8 mouse cellular contexts compared by ENCODE assay signal in the genomic region with DNA sequence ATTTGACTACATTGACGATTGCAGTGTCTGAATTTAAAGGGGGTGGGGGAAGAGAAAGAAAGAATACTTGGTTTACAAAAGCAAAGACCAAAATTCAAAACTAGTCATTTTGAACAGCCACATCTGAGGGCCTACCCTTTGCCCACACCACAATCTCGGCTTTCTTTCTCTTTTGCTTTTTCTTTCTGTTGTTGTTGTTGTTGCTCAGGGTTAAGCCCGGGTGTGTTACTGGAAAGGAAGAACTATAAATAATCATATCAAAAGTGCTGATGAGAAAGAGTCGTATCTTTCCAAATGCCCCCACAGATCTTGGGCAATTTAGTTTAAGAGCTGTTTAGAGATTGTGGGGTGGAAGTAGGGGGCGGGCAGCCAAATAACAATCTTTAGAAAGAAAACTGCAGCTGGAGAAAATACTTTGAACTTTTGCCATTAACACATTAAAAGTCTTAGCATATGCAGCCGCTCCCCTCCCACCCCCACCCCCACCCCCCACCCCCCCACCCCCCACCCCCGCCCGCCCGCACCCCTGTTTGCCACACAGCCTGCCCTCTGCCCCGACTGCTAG. TPM values are rescaled to one million over a fixed set of nuclear protein-coding genes. Genes with fewer than 3 reads are reported as not detected.
A peak's percentile ranks its signal among the peaks of the same experiment; 100 is the strongest.
DNase-seq lines count a peak whose midpoint lies in the region; ATAC-seq and TF ChIP-seq lines count a peak whose summit lies in the region.

No protein-coding gene starts in this region.

- H3K4me3 ChIP-seq in kidney, postnatal 0 days (replicated peaks; ENCODE audit: low read depth, low read length), result no peak overlapping the region
- H3K4me3 ChIP-seq in embryonic facial prominence, embryonic 13.5 days, result no peak overlapping the region; the same call in 1 of the 2 replicates
- H3K4me3 ChIP-seq in intestine, embryonic 16.5 days (ENCODE audit: low read length), result no peak overlapping the region
- peak overlapping the region; percentile 23 for H3K4me3 ChIP-seq in neural tube, embryonic 14.5 days (ENCODE audit: low read depth, low read length)

- no peaks in the 10 kb centered on the region for H3K9me3 ChIP-seq in kidney, postnatal 0 days (replicated peaks; ENCODE audit: low read length)
- no peaks in the 10 kb centered on the region for H3K9me3 ChIP-seq in embryonic facial prominence, embryonic 13.5 days
- H3K9me3 ChIP-seq in intestine, embryonic 16.5 days (ENCODE audit: control insufficient read depth, low read length), result no peaks in the 10 kb centered on the region
- H3K9me3 ChIP-seq in neural tube, embryonic 14.5 days (ENCODE audit: control insufficient read depth, low read length), result no peaks in the 10 kb centered on the region

- H3K27ac ChIP-seq in kidney, postnatal 0 days, result peak overlapping the region; percentile 100
- H3K27ac ChIP-seq in embryonic facial prominence, embryonic 13.5 days, result peak overlapping the region; percentile 100
- peak overlapping the region; percentile 11 for H3K27ac ChIP-seq in intestine, embryonic 16.5 days (ENCODE audit: low read length)
- peak overlapping the region; percentile 98 for H3K27ac ChIP-seq in neural tube, embryonic 14.5 days (ENCODE audit: low read depth, low read length)

- no peaks in the 10 kb centered on the region for H3K27me3 ChIP-seq in kidney, postnatal 0 days (ENCODE audit: insufficient read depth, low read length)
- no peaks in the 10 kb centered on the region for H3K27me3 ChIP-seq in embryonic facial prominence, embryonic 13.5 days
- no peaks in the 10 kb centered on the region for H3K27me3 ChIP-seq in intestine, embryonic 16.5 days (replicated peaks; ENCODE audit: control insufficient read depth, insufficient read depth, low read length)
- H3K27me3 ChIP-seq in neural tube, embryonic 14.5 days (ENCODE audit: control insufficient read depth, insufficient read depth, low read length), result no peaks in the 10 kb centered on the region

- no peak for ATAC-seq in kidney, postnatal 0 days (replicated peaks; ENCODE audit: low FRiP score, low read depth)
- no peak for ATAC-seq in embryonic facial prominence, embryonic 13.5 days (ENCODE audit: insufficient number of reproducible peaks, insufficient read depth, low FRiP score, low TSS enrichment, low read depth)
- ATAC-seq in intestine, embryonic 16.5 days, result no peak
- ATAC-seq in neural tube, embryonic 14.5 days (ENCODE audit: low read depth), result no peak

- no peak for TF ChIP-seq CTCF in kidney, postnatal 0 days (IDR thresholded peaks at IDR 0.05; ENCODE audit: low read depth)

- peak overlapping the region; percentile 37; the same call in 1 of the 2 replicates for H3K9ac ChIP-seq in kidney, postnatal 0 days (ENCODE audit: low read depth, low read length)
- peak overlapping the region; percentile 46; the same call in 1 of the 2 replicates for H3K9ac ChIP-seq in embryonic facial prominence, embryonic 13.5 days
- H3K9ac ChIP-seq in intestine, embryonic 16.5 days (ENCODE audit: low read depth, low read length), result no peak overlapping the region
- H3K9ac ChIP-seq in neural tube, embryonic 14.5 days (replicated peaks; ENCODE audit: low read depth, low read length), result peak overlapping the region; percentile 50

- peak; percentile 34 for DNase-seq in kidney, postnatal 0 days (ENCODE audit: low spot score)
- no peak for DNase-seq in kidney, postnatal 36 days
- no peak for DNase-seq in left cerebral cortex, postnatal 4 days
- no peak for DNase-seq in left cerebral cortex, adult 8-10 months (ENCODE audit: low spot score in 2 of 2)
- DNase-seq in right cerebral cortex, postnatal 36 days (ENCODE audit: low spot score in 2 of 2), result no peak

- peaks cover 90% of the 10 kb centered on the region for H3K4me1 ChIP-seq in kidney, postnatal 0 days (replicated peaks; ENCODE audit: insufficient read depth, low read length)
- H3K4me1 ChIP-seq in embryonic facial prominence, embryonic 13.5 days, result peaks cover 98% of the 10 kb centered on the region
- H3K4me1 ChIP-seq in intestine, embryonic 16.5 days (ENCODE audit: control insufficient read depth, insufficient read depth, low read length), result peaks cover 92% of the 10 kb centered on the region
- peaks cover 91% of the 10 kb centered on the region for H3K4me1 ChIP-seq in neural tube, embryonic 14.5 days (ENCODE audit: control insufficient read depth, insufficient read depth, low read length)

- 15% methylated on average over 10 of the region's 10 CpGs for WGBS in kidney, postnatal 0 days
- WGBS in embryonic facial prominence, embryonic 13.5 days, result 15% methylated on average over 10 of the region's 10 CpGs
- 16% methylated on average over 10 of the region's 10 CpGs for WGBS in intestine, embryonic 16.5 days
- 6% methylated on average over 9 of the region's 10 CpGs for WGBS in neural tube, embryonic 14.5 days

- 0 out of 2 replicates have a peak, but pooled peaks cover 6% of the 10 kb centered on the region for H3K36me3 ChIP-seq in kidney, postnatal 0 days (ENCODE audit: insufficient read depth, low read length)
- peaks cover 20% of the 10 kb centered on the region for H3K36me3 ChIP-seq in embryonic facial prominence, embryonic 13.5 days
- no peaks in the 10 kb centered on the region; the same call in 1 of the 2 replicates for H3K36me3 ChIP-seq in intestine, embryonic 16.5 days (ENCODE audit: control insufficient read depth, insufficient read depth, low read length)
- no peaks in the 10 kb centered on the region for H3K36me3 ChIP-seq in neural tube, embryonic 14.5 days (ENCODE audit: control insufficient read depth, insufficient read depth, low read length)

- peak overlapping the region; percentile 36; the same call in 1 of the 2 replicates for H3K4me2 ChIP-seq in kidney, postnatal 0 days (ENCODE audit: low read length)
- H3K4me2 ChIP-seq in embryonic facial prominence, embryonic 13.5 days, result peak overlapping the region; percentile 43
- peak overlapping the region; percentile 24; the same call in 1 of the 2 replicates for H3K4me2 ChIP-seq in intestine, embryonic 16.5 days (ENCODE audit: low read depth, low read length)
- peak overlapping the region; percentile 79 for H3K4me2 ChIP-seq in neural tube, embryonic 14.5 days (ENCODE audit: low read depth, low read length)

- intact Hi-C loops in left cerebral cortex, postnatal 4 days (cut with DNase I), result no loop called here

RNA-seq across cellular contexts. Expression of a gene that starts 20.7 kb away (rescaled TPM):
- polyA plus RNA-seq in kidney, postnatal 0 days (2015; fragmentation: Nextera tagmentation; extraction: Ambion mirVana), result 39.6 and 41.7 TPM in 2 replicates
- polyA plus RNA-seq in embryonic facial prominence, embryonic 13.5 days (2015; fragmentation: Nextera tagmentation; extraction: Ambion mirVana), result 61.4 and 62.3 TPM in 2 replicates
- polyA plus RNA-seq in intestine, embryonic 16.5 days (2015; fragmentation: Nextera tagmentation; extraction: Ambion mirVana), result 57.3 and 61.6 TPM in 2 replicates
- 63.4 and 69.3 TPM in 2 replicates for polyA plus RNA-seq in neural tube, embryonic 14.5 days (2014; fragmentation: Nextera tagmentation; extraction: Ambion mirVana)
- total RNA-seq in left cerebral cortex, postnatal 4 days (2021), result 100 to 1,000 TPM; 118 to 120 TPM
- total RNA-seq in left cerebral cortex, adult 8-10 months (2022), result 100 to 1,000 TPM; 105 to 132 (median 130) TPM

Comparison
In these comparisons a context has a peak if more than half of its experiments do, and no peak if none do; other contexts are left out.
1. H3K27ac ChIP-seq: peak in every context shown above with its lines; median percentile 100 in kidney, postnatal 0 days; 100 in embryonic facial prominence, embryonic 13.5 days; 98 in neural tube, embryonic 14.5 days; 11 in intestine, embryonic 16.5 days.
2. H3K4me2 ChIP-seq: peak in every context shown above with its lines; median percentile 79 in neural tube, embryonic 14.5 days; 43 in embryonic facial prominence, embryonic 13.5 days; 36 in kidney, postnatal 0 days; 24 in intestine, embryonic 16.5 days.